Mouse (Mus musculus) gastrocnemius, adult 8-10 months (tissue): Measurements from ENCODE around the gene Mon2. TPM values are rescaled to one million over a fixed set of nuclear protein-coding genes. Genes with fewer than 3 reads are reported as not detected.
"Not testable (repeated sequence)": the region's sequence is repeated elsewhere in the genome, so short reads cannot be mapped to it uniquely, and the experiment has no call there.

ENCODE experiments used
- DNase-seq, 2 experiments: peaks; one replicate each; pipeline ENCODE4 v3.0.0; 2022; ENCODE audit warnings: low spot score in 2 of 2
- total RNA-seq, 4 experiments: library from RNA; stranded (reverse); gene quantifications; 2 replicates each; pipeline ENCODE4 v1.2.4; 2022

Mon2 gene
- total RNA-seq, 4 experiments from 2014 or later, result 32.5 to 39.1 (median 34.7) TPM

GRCm38 (mm10) chr10:123060831-123061230, 15.5 kb downstream of the Mon2 start:
- DNase-seq, result peak; percentile 52 to 69

- no peak for DNase-seq
Measured at GRCm38 (mm10) chr10:123057082-123057481, 19.2 kb downstream of the Mon2 start.

- DNase-seq, result no peak
Measured at GRCm38 (mm10) chr10:123056463-123056862, 19.8 kb downstream of the Mon2 start.

- DNase-seq, result no peak
Measured at GRCm38 (mm10) chr10:123055205-123056000, 20.9 kb downstream of the Mon2 start.

DNA sequence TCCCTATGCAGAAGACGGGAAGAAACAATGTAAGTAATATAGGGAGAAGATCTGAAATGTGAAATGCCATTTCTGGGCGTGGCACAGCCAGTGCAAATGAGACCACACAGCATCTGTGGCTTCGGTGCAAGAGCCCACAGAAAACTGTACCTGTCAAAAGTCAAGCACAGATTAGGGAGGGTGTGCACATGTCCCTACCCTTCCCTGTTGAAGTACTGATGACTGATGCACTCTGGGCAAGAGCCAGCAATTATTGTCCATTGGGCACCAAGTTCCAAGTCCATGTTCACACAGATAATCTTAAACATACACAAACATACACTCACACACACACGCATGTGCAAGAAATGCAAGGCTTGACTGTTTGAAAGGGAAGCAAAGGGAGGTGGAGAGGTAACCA, 22.7 kb downstream of the Mon2 start:
- no peak for DNase-seq

DNA sequence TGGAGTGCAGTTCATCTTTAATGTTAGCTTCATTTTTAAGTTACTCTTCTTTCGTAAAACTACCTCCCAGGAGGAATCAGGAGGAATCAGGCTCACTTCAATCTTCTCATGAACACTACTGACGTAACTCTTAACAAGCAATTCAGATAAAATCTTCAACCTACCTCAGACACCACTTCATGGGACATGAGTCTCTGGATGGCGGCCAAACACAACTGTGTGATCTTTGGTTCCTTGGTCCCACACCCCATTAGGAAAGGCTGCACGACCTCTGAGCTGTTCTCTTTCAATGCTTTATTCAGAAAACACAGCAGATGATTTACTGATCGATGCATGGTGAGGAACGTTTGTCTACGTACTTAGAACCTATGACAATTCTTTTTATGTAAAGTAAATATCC, 24.3 kb downstream of the Mon2 start:
- no peak for DNase-seq

GRCm38 (mm10) chr10:123048730-123049129, 27.6 kb downstream of the Mon2 start:
- DNase-seq, result no peak

DNA sequence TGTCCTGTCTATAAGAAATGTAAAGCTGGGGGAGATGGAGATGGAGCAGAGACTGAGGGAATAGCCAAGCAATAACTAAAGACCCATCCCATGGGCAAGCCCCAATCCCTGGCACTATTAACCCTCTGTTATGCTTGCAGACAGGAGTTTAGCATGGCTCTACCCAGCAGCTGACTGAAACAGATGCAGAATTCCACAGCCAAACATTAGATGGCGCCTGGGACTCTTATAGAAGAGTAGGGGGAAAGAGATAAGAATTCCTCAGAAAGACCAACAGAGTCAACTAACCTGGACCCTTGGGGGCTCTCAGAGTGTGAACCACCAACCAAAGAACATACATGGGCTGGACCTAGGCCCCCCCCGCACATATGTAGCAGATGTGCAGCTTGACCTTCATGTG, 36.4 kb downstream of the Mon2 start:
- no peak for DNase-seq

GRCm38 (mm10) chr10:123032078-123032646, 44.1 kb downstream of the Mon2 start:
- DNase-seq, result no peak

GRCm38 (mm10) chr10:123031449-123031848, 44.9 kb downstream of the Mon2 start:
- no peak for DNase-seq

- DNase-seq, result no peak
Measured at GRCm38 (mm10) chr10:123030589-123030988, 45.7 kb downstream of the Mon2 start.

- no peak for DNase-seq
Measured at GRCm38 (mm10) chr10:123028949-123029348, 47.4 kb downstream of the Mon2 start.

DNA sequence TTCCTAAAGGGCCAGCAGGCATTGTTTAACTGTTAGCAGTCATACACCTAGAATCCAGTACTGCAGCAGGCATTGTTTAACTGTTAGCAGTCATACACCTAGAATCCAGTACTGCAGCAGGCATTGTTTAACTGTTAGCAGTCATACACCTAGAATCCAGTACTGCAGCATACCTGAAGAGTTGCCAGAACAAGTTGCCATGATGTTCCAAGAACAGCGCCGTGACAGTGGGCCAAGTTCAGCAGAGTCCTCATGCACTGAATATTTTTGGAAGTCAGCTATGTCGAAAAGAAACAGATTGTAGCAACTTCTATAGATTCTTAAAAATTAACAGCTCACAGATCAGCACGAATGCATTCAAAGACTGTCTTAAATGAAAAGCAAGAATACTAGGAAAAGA, 49.6 kb downstream of the Mon2 start:
- not testable (repeated sequence) for DNase-seq

GRCm38 (mm10) chr10:123013435-123013834, 62.9 kb downstream of the Mon2 start:
- DNase-seq, result no peak

DNA sequence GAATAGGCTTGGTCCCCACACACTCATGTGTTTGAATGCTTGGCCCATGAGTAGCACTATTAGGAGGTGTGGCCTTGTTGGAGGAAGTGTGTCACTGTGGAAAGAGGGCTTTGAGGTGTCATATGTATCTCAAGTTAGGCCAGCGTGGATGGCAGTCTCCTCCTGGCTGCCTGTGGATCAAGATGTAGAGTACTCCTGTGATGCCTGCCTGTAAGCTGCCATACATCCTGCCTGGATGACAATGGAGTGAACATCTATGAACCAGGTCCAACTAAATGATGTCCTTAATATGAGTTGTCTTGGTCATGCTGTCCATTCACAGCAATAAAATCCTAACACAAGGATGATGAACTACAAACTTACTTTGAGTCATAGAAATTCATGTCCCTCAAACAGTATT, 64.9 kb downstream of the Mon2 start:
- DNase-seq, result no peak

GRCm38 (mm10) chr10:123005237-123006185, 70.8 kb downstream of the Mon2 start:
- no peak for DNase-seq

DNA sequence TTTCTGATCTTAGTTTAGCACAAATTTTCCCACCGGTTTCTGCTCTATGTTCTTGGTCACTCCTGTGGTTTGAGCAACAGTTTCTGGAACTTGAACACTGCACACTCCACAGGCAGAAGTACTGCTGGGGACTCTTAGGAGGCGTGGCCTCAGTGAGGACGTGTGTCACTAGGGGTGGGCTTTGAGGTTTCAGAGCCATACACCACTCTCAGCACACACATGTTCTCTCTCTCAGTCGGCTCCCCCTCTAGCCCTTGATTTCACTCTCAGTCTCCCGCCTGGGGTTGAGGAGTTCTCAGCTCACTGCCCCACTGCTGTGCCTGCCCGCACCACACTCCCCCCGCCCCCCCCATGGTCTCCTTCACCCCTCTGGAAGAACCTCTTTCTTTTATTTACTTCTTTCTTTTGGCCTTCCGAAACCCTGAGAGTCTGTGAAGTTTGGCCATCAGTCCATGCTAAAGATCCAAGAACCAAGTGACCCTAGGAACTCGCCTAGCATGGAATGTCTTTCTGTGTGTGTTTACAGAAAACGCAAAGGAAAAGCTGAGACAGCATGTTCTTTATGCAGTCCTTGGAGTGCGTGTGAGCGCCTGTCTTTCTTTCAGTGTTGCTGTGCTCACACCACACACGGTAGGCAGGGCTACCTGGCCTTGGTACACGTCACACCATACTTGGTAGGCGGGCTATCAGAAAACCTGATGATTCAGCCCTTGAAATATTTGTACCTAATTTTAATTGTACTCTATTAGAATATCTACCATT, 71.6 kb downstream of the Mon2 start:
- DNase-seq, result no peak

GRCm38 (mm10) chr10:123001985-123002384, 74.3 kb downstream of the Mon2 start:
- DNase-seq, result no peak

GRCm38 (mm10) chr10:123001363-123001762, 74.9 kb downstream of the Mon2 start:
- no peak for DNase-seq

DNA sequence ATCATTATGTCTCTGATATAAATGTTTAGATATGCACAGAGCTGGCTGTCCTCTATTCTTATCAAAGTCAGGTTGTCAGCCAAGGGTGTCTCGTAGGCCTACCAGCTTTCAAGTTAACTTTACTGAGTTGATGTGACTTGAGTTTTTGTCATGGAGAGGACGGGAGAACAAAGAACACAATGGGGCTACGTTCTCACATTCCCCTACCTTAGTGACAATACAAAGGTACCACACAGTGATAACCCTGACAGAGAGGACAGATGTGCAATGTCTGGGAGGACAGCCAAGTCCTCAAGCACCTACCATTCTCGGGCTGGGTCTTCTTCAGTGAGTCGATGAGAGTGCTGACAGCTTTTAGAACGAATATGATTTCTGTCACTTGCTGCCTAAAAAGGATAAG, 76.9 kb downstream of the Mon2 start:
- DNase-seq, result no peak

GRCm38 (mm10) chr10:122997852-122998251, 78.5 kb downstream of the Mon2 start:
- DNase-seq, result no peak
